Mouse (Mus musculus) layer of hippocampus, postnatal 25 days (tissue): ENCODE measurements around the gene Fam189b. TPM values are rescaled to one million over a fixed set of nuclear protein-coding genes. Genes with fewer than 3 reads are reported as not detected.
A peak's percentile ranks its signal among the peaks of the same experiment; 100 is the strongest.
"Not testable (repeated sequence)": the region's sequence is repeated elsewhere in the genome, so short reads cannot be mapped to it uniquely, and the experiment has no call there.

ENCODE experiments used
- DNase-seq, 2 experiments: peaks; one replicate each; pipeline ENCODE4 v3.0.0; 2022; ENCODE audit warnings: mixed read lengths in 2 of 2, low spot score in 1 of 2; ENCODE audit errors: extremely low spot score in 1 of 2
- total RNA-seq, 2 experiments: library from RNA; stranded (reverse); gene quantifications; 2 replicates each; pipeline ENCODE4 v1.2.3; 2021

Fam189b gene
- total RNA-seq, result 10 to 100 TPM; 57.1 to 61.7 TPM

DNA sequence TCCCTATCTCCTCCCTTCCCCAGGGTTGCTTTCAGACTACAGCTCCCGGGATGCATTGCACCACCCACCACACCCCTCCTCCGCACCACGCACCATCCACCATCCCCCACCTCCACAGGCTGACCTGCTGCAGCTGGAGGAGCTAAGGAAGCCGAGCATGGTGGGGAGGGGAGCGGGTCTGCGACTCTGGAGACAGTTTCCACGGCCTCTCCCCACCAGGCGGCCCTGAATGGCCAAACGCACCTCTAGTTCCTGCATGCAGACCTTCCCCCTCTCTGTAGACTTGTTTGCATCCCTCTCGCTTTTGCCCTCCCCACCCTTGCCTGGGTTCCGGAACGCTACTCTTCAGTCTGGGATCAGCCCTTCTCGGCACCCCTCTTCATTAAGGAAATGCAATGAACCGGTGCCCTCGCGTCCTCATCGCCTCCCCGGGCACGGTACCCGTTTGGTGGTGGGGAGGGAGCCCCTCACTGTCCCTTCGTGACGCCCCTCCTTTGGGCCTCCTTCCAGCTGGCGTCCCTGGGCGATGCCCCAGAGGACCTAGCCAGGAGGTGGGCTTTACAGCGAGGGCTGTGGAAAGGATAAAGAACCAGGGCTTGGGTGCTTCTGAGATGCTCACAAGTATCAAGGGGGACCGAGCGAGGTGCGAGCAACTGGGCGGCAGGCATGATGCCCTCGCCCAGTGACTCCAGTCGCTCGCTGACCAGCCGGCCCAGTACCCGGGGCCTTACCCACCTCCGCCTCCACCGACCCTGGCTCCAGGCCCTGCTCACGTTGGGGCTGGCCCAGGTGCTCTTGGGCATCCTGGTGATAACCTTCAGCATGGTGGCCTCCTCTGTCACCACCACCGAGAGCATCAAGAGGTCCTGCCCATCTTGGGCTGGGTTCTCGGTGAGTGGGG, at the start of gene Fam189b:
TSS of gene Fam189b (plus strand) at position 86 of the 901 bp plus-strand sequence.
- DNase-seq, result peak; percentile 81 to 87

DNA sequence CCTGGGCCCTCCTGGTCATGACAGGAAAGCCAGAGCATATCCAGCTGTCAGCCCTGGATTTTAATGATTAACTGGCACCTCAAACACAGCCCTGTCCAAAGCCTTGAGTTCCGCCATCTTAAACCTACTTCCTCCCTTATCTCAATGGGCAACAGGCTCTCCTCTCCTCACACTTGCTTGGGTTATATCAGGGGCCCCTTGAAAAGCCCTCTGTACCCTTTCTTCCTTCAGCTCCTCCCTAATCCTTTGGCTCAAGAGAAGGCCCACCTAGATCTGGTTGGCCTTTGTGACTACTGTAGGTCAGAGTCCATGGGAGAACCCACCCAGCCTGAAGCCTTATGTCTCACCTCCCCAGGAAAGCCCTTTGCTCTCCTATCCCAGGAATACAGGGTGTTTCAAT, 49.2 kb upstream of the Fam189b start:
- DNase-seq, result no peak

GRCm38 (mm10) chr3:89135958-89136357, 47.0 kb upstream of the Fam189b start, which contains the start of gene Pklr:
Pklr (plus strand) TSS chr3:89136142.
- DNase-seq, result no peak

DNA sequence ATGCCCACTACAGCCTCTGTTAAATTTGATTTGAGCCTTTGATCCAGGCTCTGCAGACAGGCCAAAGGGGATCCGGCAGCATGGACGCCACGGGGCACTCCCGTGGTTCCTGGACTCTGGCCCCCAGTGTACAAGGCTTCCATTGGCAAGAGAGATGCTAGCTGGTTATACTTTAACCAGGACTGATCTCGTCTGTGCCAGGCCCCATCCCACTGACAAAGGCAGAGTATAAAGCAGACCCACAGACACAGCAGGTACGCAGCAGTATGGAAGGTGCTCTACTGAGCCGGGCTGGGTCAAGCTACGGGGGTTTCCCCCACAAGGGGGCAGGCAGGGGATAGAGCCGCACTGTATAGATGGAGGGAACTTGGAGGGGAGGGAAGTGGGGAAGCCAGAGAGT, 46.6 kb upstream of the Fam189b start:
- DNase-seq, result no peak

GRCm38 (mm10) chr3:89144821-89145220, 38.1 kb upstream of the Fam189b start:
- no peak for DNase-seq

- DNase-seq, result no peak
Measured at GRCm38 (mm10) chr3:89145566-89145965, 37.4 kb upstream of the Fam189b start.

GRCm38 (mm10) chr3:89147101-89147978, 35.6 kb upstream of the Fam189b start:
- DNase-seq, result no peak

- DNase-seq, result no peak
Measured at GRCm38 (mm10) chr3:89147979-89148311, 35.0 kb upstream of the Fam189b start.

DNA sequence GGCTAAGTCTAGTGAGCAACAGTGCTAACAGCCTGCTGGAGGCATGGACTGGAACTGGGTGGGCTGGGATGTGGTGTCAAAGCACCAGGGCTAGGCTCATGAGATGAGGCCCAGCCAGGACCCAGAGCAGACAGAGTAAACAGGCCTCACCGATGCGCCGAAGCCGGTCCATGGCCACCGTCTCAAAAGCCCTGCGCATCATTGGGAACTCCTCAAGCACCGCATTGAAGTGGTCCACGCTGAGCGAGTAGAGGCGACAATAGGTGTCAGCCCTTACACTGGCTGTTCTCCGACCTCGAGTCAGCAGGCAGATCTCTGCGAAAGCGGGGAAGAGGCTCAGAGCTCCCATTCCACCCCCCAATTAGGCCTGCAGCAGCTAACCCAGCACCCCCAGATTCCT, 34.4 kb upstream of the Fam189b start:
- DNase-seq, result no peak

DNA sequence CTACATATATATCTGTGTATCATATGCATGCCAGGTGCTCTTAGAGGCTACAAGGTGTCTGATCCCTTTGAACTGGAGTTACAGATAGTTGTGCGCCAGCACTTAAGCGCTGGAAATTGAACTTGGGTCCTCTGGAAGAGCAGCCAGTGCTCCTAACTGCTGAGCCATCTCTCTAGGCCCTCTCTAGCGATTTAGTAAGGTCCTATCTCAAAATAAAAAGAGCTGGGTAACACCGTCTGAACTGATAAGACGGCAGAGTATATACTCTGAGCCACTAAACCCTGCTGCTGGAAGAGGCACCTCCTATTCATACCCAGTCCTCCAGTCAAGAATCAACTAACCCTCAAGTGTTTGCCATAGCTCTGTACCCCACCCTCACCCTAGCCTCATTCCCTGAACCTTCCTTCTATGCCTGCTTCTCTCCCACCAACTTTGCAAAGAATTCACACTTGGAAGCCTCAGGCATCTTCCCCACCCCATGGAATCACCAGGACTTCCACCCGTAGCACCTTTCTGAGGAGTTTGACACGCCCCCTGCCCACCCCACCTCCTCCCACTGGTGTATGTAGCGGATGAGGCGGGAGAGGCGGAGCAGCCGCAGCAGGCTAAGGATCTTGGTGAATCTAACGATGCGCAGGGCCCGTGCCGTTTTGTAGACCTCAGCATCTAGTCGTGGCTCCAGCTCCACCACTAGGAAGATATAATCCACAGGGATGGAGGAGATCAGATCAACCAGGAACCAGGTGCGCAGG, 30.7 kb upstream of the Fam189b start:
- no peak for DNase-seq

DNA sequence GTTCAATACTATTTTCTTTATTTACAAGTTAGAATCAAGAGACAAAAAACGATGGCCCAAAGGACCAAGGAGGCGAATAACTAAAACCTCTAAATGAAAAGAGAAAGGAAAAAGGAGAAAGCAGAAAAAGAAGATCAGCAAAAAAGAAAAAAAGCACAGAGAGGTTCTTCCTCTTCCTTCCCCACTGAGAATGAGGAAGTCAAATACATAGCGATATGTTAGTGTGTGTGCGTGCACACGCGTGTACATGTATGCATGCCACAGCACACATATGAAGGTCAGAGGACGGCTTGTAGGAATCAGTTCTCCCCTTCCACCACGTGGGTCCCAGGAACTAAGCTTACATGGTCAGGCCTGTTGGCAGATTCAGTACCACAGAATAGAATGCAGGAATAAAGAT, 26.0 kb upstream of the Fam189b start:
- DNase-seq, result no peak

GRCm38 (mm10) chr3:89158651-89159050, 24.3 kb upstream of the Fam189b start:
- DNase-seq, result no peak

GRCm38 (mm10) chr3:89159211-89159610, 23.7 kb upstream of the Fam189b start:
- DNase-seq, result peak in 1 of 2 experiments; percentile 37

DNA sequence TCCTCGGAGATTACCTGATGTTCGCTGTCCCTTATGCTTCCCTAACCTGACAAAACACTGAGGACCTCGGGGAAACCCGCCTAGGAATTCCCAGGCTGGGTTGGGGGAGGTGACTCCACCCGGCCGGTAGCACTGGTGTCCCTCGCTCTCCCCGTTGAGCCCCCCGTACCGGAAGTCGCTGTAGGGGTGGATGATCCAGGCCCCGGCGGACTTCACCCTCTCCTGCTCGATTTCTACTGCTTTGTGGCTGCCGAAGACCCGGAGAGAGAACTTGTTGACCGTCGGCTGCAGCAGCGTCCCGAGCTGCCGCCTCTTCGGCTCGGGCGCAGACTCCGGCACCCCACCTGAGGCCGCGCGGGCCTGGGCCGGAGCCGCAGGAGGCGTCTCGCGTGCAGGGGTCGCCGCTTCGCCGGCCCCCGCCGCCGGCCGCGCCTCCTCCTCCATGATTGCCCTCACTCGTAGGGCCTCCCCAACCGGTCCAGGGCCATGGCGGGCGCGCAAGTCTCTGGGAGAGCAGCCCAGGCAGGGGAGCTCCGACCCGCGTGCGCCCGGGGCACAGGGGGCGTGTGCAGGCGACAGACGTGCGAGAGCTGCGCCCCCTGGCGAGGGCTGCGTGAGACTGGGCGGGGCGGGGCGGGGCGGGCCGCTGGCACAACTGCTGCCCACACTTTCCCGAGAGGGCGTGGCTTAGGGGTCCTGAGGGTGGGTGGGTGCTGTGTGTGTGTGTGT, 23.2 kb upstream of the Fam189b start, which contains the start of gene Hcn3:
TSS of gene Hcn3 (minus strand) at position 581 of the 729 bp plus-strand sequence.
- peak; percentile 44 to 63 for DNase-seq

GRCm38 (mm10) chr3:89161207-89161606, 21.7 kb upstream of the Fam189b start:
- DNase-seq, result not testable (repeated sequence)

DNA sequence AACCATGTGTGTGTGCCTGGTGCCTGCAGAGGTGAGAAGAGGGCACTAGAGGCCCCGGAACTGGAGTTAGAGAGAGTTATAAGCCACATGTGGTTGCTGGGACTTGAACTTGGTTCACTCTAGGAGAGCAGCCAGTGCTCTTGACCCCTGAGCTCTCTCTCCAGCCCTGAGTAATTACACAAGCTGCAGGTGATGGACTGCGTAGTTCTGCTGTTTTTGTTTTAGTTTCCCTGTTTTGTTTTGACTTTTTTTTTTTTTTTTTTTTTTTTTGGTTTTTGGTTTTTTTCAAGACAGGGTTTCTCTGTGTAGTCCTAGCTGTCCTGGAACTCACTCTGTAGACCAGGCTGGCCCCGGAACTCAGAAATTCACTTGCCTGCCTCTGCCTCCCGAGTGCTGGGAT, 21.2 kb upstream of the Fam189b start:
- no peak for DNase-seq

- no peak for DNase-seq
Measured at GRCm38 (mm10) chr3:89163123-89163522, 19.8 kb upstream of the Fam189b start.

DNA sequence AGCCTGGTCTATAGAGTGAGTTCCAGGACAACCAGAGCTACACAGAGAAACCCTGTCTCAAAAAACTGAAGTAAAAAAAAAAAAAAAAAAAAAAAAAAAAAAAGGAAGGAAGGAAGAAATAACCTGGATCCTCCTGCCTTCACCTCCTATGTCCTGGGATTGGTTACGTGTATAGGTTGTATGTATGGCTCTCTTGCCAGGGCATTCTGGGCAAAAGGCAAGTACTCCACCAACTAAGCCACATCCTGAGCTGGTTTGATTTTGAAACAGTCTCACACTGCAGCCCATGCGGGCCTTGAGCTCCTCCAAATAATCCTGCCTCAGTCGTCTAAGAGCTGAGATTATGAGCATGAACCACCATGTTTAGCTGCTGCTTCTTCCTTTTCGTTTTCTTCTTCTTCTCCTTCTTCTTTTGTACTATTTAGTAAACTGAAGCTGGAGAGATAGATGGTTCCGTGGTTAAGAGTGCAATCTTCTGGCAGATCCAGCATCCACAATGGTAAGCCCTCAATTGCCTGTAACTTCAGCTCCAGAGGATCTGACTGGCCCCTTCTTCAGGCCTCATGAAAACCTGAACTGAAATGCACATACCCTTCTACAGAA, 19.2 kb upstream of the Fam189b start:
- DNase-seq, result no peak

DNA sequence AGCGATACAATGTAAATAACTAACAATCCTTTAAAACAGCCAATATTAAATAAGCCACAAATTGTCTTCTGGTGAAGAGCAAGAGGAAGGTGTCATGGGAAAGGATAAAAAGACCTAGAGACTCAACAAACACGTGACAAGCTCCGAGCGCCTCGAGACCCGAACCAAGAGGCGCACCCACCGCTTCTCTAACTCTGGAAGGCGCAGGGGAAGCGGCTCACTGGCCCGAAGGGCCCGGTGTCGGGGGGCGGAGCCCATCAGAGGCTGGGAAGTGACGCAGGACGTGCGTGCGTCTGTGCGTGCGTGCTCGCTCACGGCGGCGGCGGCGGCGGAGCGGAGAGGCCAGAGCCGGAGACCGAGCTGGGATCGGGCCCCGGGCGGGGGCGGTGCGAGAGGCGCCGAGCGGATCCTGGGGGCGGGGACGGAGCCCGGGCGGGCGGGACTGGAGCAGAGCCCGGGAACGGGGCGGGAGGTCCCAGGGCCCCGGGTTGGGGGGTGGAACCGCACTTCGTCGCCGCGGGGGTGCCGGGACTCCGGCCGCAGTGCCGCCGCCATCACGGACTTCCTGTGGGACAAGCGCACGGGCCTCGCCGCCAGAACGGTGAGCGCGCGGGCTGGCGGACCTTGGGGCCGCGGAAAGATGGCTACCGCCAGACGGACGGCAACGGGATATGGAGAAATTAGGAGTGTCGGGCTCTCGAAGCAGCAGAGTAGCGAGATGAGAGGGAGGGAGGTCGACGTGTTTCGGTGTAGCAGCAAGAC, 18.3 kb upstream of the Fam189b start, which contains the start of gene Clk2:
TSS of gene Clk2 (plus strand) at position 290 of the 762 bp plus-strand sequence.
- DNase-seq, result peak; percentile 84 to 85
